Mouse (Mus musculus): ENCODE results near the gene Spata2.

Gene Spata2

GRCm38 (mm10) chr2:167476200-167476688 lies 16.4 kb downstream of the Spata2 start:
- POLR2A ChIA-PET = interaction anchor here in 3 of 4 experiments (0.6 to 5.0 kb wide), 18 partner anchors 7 to 184 kb away, joined by 3 to 30 read pairs (median 6); partner anchors contain the start of genes Rnf114 (in 2 of the 3), Slc9a8 (in 2 of the 3), B4galt5 (in 1 of the 3) and Snai1 (in 1 of the 3)

GRCm38 (mm10) chr2:167475596-167475995 lies 17.1 kb downstream of the Spata2 start:
- ChIA-PET CTCF (interaction anchor here in 1 of 4 experiments (0.8 kb wide), 1 partner anchor 13 kb away, joined by 3 read pairs; no protein-coding TSS in a partner anchor), POLR2A (interaction anchor here in 2 of 4 experiments (0.6 to 5.0 kb wide), 11 partner anchors 9 to 52 kb away, joined by 3 to 30 read pairs (median 5); partner anchors contain the start of genes Slc9a8 (in 2 of the 2), Rnf114 (in 1 of the 2) and Spata2 (in 1 of the 2))

More at GRCm38 (mm10) chr2:167476200-167476688, 16.4 kb downstream of the Spata2 start:
- CTCF ChIA-PET = interaction anchor here in 1 of 4 experiments (0.8 kb wide), 1 partner anchor 13 kb away, joined by 3 read pairs; no protein-coding TSS in a partner anchor

- CTCF ChIA-PET = no interaction called here
- POLR2A ChIA-PET = interaction anchor here in 2 of 4 experiments (0.6 to 5.0 kb wide), 3 partner anchors 9 to 224 kb away, joined by 3 to 30 read pairs (median 10); partner anchors contain the start of gene Slc9a8 (in 1 of the 2)
These were observed 18.5 kb downstream of the Spata2 start for GRCm38 (mm10) chr2:167474218-167474617.

GRCm38 (mm10) chr2:167471585-167471984 lies 21.1 kb downstream of the Spata2 start:
- POLR2A ChIA-PET = interaction anchor here in 3 of 4 experiments (0.6 to 5.1 kb wide), 17 partner anchors 9 to 1243 kb away, joined by 3 to 23 read pairs (median 4); no protein-coding TSS in a partner anchor
- CTCF ChIA-PET = interaction anchor here in 2 of 4 experiments (0.6 to 1.9 kb wide), 4 partner anchors 17 to 249 kb away, joined by 3 to 5 read pairs (median 4); no protein-coding TSS in a partner anchor

- CTCF ChIA-PET = interaction anchor here in 1 of 4 experiments (1.3 to 1.9 kb wide), 2 partner anchors 18 to 135 kb away, joined by 3 to 5 read pairs; no protein-coding TSS in a partner anchor
- POLR2A ChIA-PET = interaction anchor here in 3 of 4 experiments (0.6 to 5.1 kb wide), 13 partner anchors 10 to 1242 kb away, joined by 3 to 23 read pairs (median 5); no protein-coding TSS in a partner anchor
These were observed 22.1 kb downstream of the Spata2 start for GRCm38 (mm10) chr2:167470611-167471010.

GRCm38 (mm10) chr2:167468444-167468843 lies 24.2 kb downstream of the Spata2 start:
- CTCF ChIA-PET = interaction anchor here in 3 of 4 experiments (0.6 to 1.8 kb wide), 27 partner anchors 9 to 341 kb away, joined by 3 to 6 read pairs (median 4); partner anchors contain the start of gene Snai1 (in 1 of the 3)

DNA sequence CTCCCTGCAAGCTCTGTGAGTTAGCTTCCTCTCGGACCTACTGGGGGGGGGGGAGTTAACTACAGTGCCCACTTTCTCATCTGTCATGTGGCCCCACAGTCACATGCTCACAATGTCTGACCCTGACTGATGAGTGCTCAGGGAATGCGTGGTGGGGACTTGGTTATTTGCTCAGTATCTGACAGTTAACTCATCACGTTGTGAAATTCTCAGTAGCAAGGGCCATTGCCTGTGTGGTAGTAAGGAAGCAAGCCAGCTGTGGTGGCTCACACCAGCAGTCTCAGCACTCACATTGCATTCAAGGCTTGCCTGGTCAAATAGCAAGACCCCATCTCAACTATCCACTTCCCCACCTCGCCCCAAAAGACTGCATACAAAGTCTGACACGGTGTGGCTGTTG lies 25.5 kb downstream of the Spata2 start:
- CTCF ChIA-PET = interaction anchor here in 1 of 4 experiments (0.5 kb wide), 1 partner anchor 39 kb away, joined by 5 read pairs; no protein-coding TSS in a partner anchor
- POLR2A ChIA-PET = interaction anchor here in 3 of 4 experiments (0.6 to 2.8 kb wide), 9 partner anchors 9 to 92 kb away, joined by 3 to 28 read pairs (median 4); no protein-coding TSS in a partner anchor

More at GRCm38 (mm10) chr2:167468444-167468843, 24.2 kb downstream of the Spata2 start:
- POLR2A ChIA-PET = interaction anchor here in 3 of 4 experiments (0.5 to 4.2 kb wide), 30 partner anchors 8 to 406 kb away, joined by 3 to 28 read pairs (median 5); partner anchors contain the start of genes Slc9a8 (in 1 of the 3) and Znfx1 (in 1 of the 3)

DNA sequence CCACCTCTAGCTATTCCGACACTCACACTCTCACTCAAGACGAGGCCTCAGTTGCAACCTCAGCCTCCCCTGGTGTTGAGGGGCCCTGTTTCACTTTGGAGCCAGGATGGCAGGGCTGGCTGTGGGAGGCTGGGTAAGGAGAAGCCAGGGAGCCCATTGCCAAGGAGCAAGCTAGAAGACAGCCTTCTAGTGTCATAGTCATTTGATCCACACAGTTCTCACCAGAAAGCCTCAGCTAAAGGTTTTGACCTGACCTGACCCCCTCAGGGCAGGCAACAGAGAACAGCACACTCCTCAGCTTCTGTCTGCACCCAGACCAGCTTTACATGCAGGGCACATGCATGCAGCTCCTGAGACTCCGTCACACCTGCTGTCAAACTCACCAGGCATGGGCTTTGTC lies 26.7 kb downstream of the Spata2 start:
- ChIA-PET CTCF (interaction anchor here in 1 of 4 experiments (0.6 kb wide), 1 partner anchor 11 kb away, joined by 4 read pairs; no protein-coding TSS in a partner anchor), POLR2A (interaction anchor here in 2 of 4 experiments (1.0 to 1.6 kb wide), 7 partner anchors 9 to 43 kb away, joined by 3 to 6 read pairs (median 4); no protein-coding TSS in a partner anchor)

DNA sequence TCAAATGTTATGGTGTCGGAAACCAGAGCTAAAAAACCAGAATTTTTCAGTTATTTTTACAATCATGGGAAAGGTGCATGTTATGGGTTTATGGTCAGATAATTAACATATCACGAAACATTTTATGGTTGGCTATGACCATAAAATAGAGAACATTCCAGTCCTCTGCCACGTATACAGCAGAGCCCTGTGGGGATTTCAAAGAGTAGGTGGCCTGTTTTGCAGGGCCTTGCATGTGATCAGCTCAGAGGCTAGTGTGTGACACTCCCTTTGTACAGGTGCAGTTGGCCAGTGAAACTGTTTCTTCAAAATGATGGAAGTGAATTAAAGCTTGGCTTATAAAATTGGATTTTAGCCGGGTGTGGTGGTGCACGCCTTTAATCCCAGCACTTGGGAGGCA lies 28.9 kb downstream of the Spata2 start:
- POLR2A ChIA-PET = interaction anchor here in 3 of 4 experiments (0.6 to 2.8 kb wide), 12 partner anchors 14 to 222 kb away, joined by 3 to 9 read pairs (median 4); no protein-coding TSS in a partner anchor
- CTCF ChIA-PET = interaction anchor here in 3 of 4 experiments (0.7 to 1.3 kb wide), 6 partner anchors 13 to 241 kb away, joined by 3 to 4 read pairs (median 3); partner anchors contain the start of gene Snai1 (in 1 of the 3)

- ChIA-PET POLR2A (interaction anchor here in 3 of 4 experiments (0.6 to 2.8 kb wide), 10 partner anchors 14 to 666 kb away, joined by 3 to 7 read pairs (median 4); no protein-coding TSS in a partner anchor), CTCF (interaction anchor here in 3 of 4 experiments (0.5 to 1.3 kb wide), 9 partner anchors 12 to 188 kb away, joined by 3 to 6 read pairs (median 3); partner anchors contain the start of gene Snai1 (in 1 of the 3))
These were observed 29.7 kb downstream of the Spata2 start for GRCm38 (mm10) chr2:167462954-167463353.

- CTCF ChIA-PET = interaction anchor here in 1 of 4 experiments (0.9 kb wide), 1 partner anchor 10 kb away, joined by 3 read pairs; no protein-coding TSS in a partner anchor
- POLR2A ChIA-PET = interaction anchor here in 2 of 4 experiments (1.0 to 1.7 kb wide), 4 partner anchors 9 to 10 kb away, joined by 3 to 4 read pairs (median 3); no protein-coding TSS in a partner anchor
These were observed 33.4 kb downstream of the Spata2 start for GRCm38 (mm10) chr2:167459071-167459865.

GRCm38 (mm10) chr2:167458548-167458947 lies 34.1 kb downstream of the Spata2 start:
- ChIA-PET POLR2A (interaction anchor here in 2 of 4 experiments (1.0 to 3.1 kb wide), 9 partner anchors 9 to 40 kb away, joined by 3 to 16 read pairs (median 4); no protein-coding TSS in a partner anchor), CTCF (interaction anchor here in 1 of 4 experiments (0.9 kb wide), 1 partner anchor 9 kb away, joined by 3 read pairs; no protein-coding TSS in a partner anchor)

GRCm38 (mm10) chr2:167457213-167457612 lies 35.5 kb downstream of the Spata2 start:
- CTCF ChIA-PET = interaction anchor here in 1 of 4 experiments (0.7 kb wide), 1 partner anchor 374 kb away, joined by 4 read pairs; no protein-coding TSS in a partner anchor
- POLR2A ChIA-PET = interaction anchor here in 3 of 4 experiments (0.5 to 3.1 kb wide), 17 partner anchors 9 to 144 kb away, joined by 3 to 16 read pairs (median 4); no protein-coding TSS in a partner anchor

- CTCF ChIA-PET = interaction anchor here in 2 of 4 experiments (0.7 to 1.5 kb wide), 2 partner anchors 234 to 935 kb away, joined by 3 read pairs; no protein-coding TSS in a partner anchor
- POLR2A ChIA-PET = interaction anchor here (0.6 to 3.1 kb wide), 17 partner anchors 9 to 191 kb away, joined by 3 to 16 read pairs (median 4); no protein-coding TSS in a partner anchor
These were observed 36.2 kb downstream of the Spata2 start for GRCm38 (mm10) chr2:167456361-167457020.

DNA sequence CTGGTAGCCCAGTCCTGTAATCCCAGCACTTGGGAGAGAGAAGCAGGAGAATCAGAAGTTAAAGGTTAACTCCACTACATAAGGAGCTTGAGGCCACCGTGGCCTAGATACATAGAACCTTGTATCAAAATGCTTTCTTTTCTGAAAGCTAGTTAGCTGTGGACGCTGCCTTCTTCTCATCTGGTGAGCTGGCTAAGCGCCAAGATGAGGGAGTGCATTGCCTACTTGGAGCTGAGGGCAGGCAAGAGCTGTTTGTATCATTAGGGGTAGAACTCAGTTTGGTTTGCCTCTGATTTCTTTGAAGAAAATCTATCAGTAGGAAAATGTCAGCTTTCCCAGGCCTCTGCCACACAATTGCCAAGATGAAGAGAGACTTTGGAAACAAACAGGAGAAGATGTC lies 38.9 kb downstream of the Spata2 start:
- ChIA-PET POLR2A (interaction anchor here in 2 of 4 experiments (0.7 to 3.1 kb wide), 8 partner anchors 9 to 31 kb away, joined by 3 to 9 read pairs (median 4); no protein-coding TSS in a partner anchor), CTCF (interaction anchor here in 2 of 4 experiments (0.6 to 2.1 kb wide), 2 partner anchors 15 to 49 kb away, joined by 3 to 6 read pairs; no protein-coding TSS in a partner anchor)

GRCm38 (mm10) chr2:167450647-167451046 lies 42.0 kb downstream of the Spata2 start:
- CTCF ChIA-PET = interaction anchor here in 3 of 4 experiments (0.7 to 2.1 kb wide), 12 partner anchors 9 to 87 kb away, joined by 3 to 6 read pairs (median 4); partner anchors contain the start of genes Slc9a8 (in 1 of the 3) and Snai1 (in 1 of the 3)
- POLR2A ChIA-PET = interaction anchor here in 3 of 4 experiments (0.8 to 6.8 kb wide), 18 partner anchors 10 to 151 kb away, joined by 3 to 68 read pairs (median 5); partner anchors contain the start of genes Slc9a8 (in 2 of the 3) and Rnf114 (in 1 of the 3)

All from embryonic stem cell, embryonic (primary cell).